Mouse (Mus musculus): ENCODE measurements around the gene Ift140. TPM values are rescaled to one million over a fixed set of nuclear protein-coding genes. Genes with fewer than 3 reads are reported as not detected.

Ift140 gene
- polyA plus RNA-seq, 1 experiment from 2014 or later = 18.0 TPM

DNA sequence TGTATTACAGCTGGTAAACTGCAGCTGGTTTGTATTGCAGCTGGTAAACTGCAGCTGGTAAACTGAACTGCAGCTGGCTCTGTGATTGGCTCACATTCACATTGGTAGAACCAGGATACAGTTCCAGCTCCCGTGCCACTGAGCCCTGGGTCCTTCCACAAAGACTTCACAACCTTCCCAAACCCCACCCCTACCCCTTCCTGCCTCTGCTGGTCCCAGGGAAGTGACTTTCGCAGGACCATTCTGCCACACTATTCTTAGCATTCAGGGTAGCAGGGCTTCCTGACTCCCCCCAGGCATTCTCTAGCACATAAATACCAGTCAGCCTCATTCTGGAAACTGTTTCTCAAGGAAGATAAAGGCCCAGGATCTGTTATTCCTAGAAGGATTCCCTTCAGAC, 52.8 kb downstream of the Ift140 start:
- no peak for TF ChIP-seq CTCF (IDR thresholded peaks at IDR 0.05; ENCODE audit: low read depth)
- no peaks in the 10 kb centered on the region for H3K27me3 ChIP-seq (ENCODE audit: insufficient read depth, low read length)
- peak; percentile 16 for DNase-seq
- H3K9me3 ChIP-seq (ENCODE audit: low read depth, low read length) = no peaks in the 10 kb centered on the region
- no peak overlapping the region for H3K4me3 ChIP-seq (ENCODE audit: low read depth, low read length)
- H3K9ac ChIP-seq = no peak overlapping the region
- no peak for ATAC-seq (ENCODE audit: insufficient read depth)
- H3K4me1 ChIP-seq (ENCODE audit: insufficient read depth) = peaks cover 7% of the 10 kb centered on the region; the same call in 1 of the 2 replicates
- 56% methylated on average over 2 of the region's 2 CpGs for WGBS
- no peak overlapping the region for H3K4me2 ChIP-seq
- peak overlapping the region; percentile 50; the same call in 1 of the 2 replicates for H3K27ac ChIP-seq (ENCODE audit: low read depth)
- peaks cover 58% of the 10 kb centered on the region for H3K36me3 ChIP-seq (ENCODE audit: insufficient read depth)

DNA sequence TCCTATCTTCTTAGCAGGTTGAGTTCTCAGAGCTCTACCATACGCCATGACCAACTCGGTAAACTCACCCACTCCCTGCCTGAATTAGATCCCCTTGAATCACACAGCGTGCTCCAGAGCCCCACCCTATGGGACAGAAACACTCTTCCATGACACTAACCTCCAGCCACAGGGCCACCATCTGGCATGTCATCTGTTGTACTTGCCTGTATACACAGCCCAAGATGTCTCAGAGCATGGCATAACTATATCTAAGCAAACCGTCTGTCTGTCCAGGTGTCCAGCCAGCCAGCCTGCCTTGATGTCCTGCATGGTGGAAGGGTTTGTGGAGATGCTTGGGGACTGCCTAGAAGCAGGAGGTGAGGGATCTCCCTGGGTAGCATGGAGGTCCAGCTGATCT, 61.0 kb downstream of the Ift140 start:
- H3K4me2 ChIP-seq = peak overlapping the region; percentile 55
- DNase-seq = no peak
- H3K4me1 ChIP-seq (ENCODE audit: insufficient read depth) = peaks cover 25% of the 10 kb centered on the region
- H3K27me3 ChIP-seq (ENCODE audit: insufficient read depth, low read length) = no peaks in the 10 kb centered on the region
- H3K4me3 ChIP-seq (ENCODE audit: low read depth, low read length) = peak overlapping the region; percentile 46; the same call in 1 of the 2 replicates
- no peak overlapping the region for H3K9ac ChIP-seq
- no peaks in the 10 kb centered on the region for H3K9me3 ChIP-seq (ENCODE audit: low read depth, low read length)
- TF ChIP-seq CTCF (IDR thresholded peaks at IDR 0.05; ENCODE audit: low read depth) = no peak
- no peak overlapping the region for H3K27ac ChIP-seq (ENCODE audit: low read depth)
- H3K36me3 ChIP-seq (ENCODE audit: insufficient read depth) = 0 out of 2 replicates have a peak, but pooled peaks cover 15% of the 10 kb centered on the region
- 90% methylated on average over 4 of the region's 4 CpGs for WGBS
- no peak for ATAC-seq (ENCODE audit: insufficient read depth)

DNA sequence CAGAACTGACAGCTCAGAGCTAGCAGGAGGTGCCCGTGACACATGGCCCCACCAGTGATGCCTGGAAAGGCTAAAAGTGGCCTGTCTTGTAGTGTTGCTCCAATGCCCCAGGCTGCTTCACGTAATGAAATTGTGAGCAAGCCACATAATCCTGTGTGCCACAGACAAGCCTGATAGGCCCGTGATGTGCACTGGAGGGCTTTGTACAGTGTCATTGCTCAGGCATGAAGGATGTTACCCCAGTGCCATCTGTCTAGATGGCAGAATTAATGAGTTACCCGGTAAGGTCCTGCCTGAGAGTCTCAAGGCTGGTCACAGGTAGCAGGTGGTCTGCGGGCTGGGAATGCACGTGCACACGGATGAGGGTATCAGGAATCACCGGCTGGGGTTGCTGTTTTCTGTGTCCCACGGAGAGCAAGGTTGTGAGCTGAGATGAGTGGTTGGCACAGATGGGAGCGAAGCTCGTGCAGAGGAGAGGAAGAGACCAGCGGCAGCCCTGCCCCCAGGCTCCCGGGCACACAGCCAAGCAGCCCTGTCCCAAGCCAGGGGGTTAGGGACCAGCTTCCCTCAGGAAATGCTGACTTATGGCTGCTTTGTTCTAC, 62.0 kb downstream of the Ift140 start:
- no peak for TF ChIP-seq CTCF (IDR thresholded peaks at IDR 0.05; ENCODE audit: low read depth)
- H3K9me3 ChIP-seq (ENCODE audit: low read depth, low read length) = no peaks in the 10 kb centered on the region
- 0 out of 2 replicates have a peak, but pooled peaks cover 10% of the 10 kb centered on the region for H3K36me3 ChIP-seq (ENCODE audit: insufficient read depth)
- peak overlapping the region; percentile 46 for H3K4me3 ChIP-seq (ENCODE audit: low read depth, low read length)
- peak; percentile 92 for DNase-seq
- peak overlapping the region; percentile 26 for H3K9ac ChIP-seq
- H3K27ac ChIP-seq (ENCODE audit: low read depth) = peak overlapping the region; percentile 98
- 0 out of 2 replicates have a peak, but pooled peaks have one; percentile 33 for ATAC-seq (ENCODE audit: insufficient read depth)
- no peaks in the 10 kb centered on the region for H3K27me3 ChIP-seq (ENCODE audit: insufficient read depth, low read length)
- H3K4me2 ChIP-seq = peak overlapping the region; percentile 55
- 49% methylated on average over 13 of the region's 13 CpGs for WGBS
- peaks cover 29% of the 10 kb centered on the region for H3K4me1 ChIP-seq (ENCODE audit: insufficient read depth)

DNA sequence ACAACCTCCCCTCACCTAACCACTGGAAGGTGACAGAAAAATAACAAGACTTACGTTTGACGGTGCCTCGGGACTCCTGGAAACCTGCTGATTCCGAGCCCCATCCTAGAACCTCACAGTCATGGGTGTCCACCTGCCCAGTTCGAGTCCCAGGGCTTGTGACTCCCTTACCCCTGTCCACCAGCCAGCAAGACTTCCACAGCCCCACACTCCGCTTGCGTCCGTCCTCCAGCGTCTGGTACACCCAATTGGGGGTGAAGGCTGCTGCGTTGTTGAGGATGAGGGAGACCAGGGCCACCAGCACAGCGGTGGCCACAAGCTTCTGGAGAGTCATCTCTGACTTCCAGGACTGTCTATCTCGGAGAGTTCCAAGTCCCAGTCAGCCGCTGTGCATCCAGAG, 64.3 kb downstream of the Ift140 start:
- no peak for TF ChIP-seq CTCF (IDR thresholded peaks at IDR 0.05; ENCODE audit: low read depth)
- Histone ChIP-seq H3K27me3 (ENCODE audit: insufficient read depth, low read length) (no peaks in the 10 kb centered on the region), H3K27ac (ENCODE audit: low read depth) (peak overlapping the region; percentile 98), H3K9me3 (ENCODE audit: low read depth, low read length) (no peaks in the 10 kb centered on the region), H3K9ac (peak overlapping the region; percentile 55), H3K36me3 (ENCODE audit: insufficient read depth) (0 out of 2 replicates have a peak, but pooled peaks cover 10% of the 10 kb centered on the region), H3K4me3 (ENCODE audit: low read depth, low read length) (peak overlapping the region; percentile 46), H3K4me2 (peak overlapping the region; percentile 55), H3K4me1 (ENCODE audit: insufficient read depth) (peaks cover 36% of the 10 kb centered on the region)
- DNase-seq (no peak), ATAC-seq (ENCODE audit: insufficient read depth) (no peak)
- 80% methylated on average over 13 of the region's 13 CpGs for WGBS

DNA sequence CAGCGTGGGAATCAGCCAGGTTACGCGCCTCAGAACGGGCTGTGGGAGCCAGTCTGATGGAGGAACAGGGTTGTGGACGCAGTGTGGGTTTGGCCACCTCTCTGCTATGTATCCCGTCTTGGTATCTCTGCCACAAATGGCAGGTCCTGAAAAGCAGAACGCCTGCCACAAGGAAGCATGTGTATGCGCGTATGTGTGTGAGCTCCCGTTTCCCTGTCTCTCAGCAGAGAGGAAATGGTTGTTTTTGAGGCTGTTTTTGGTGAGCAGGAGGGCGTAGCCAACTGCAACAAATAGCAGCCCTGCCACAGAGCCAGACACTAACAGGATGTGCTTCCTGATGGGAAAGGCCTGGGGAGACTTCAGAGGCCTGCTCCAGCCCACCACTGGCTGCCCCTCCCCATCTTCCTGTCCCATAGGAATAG, 65.1 kb downstream of the Ift140 start:
- 0 out of 2 replicates have a peak, but pooled peaks have one; percentile 10 for ATAC-seq (ENCODE audit: insufficient read depth)
- peaks cover 37% of the 10 kb centered on the region for H3K4me1 ChIP-seq (ENCODE audit: insufficient read depth)
- DNase-seq = peak; percentile 89
- H3K9ac ChIP-seq = peak overlapping the region; percentile 55
- TF ChIP-seq CTCF (IDR thresholded peaks at IDR 0.05; ENCODE audit: low read depth) = no peak
- peak overlapping the region; percentile 46 for H3K4me3 ChIP-seq (ENCODE audit: low read depth, low read length)
- peak overlapping the region; percentile 55 for H3K4me2 ChIP-seq
- WGBS = 41% methylated on average over 11 of the region's 11 CpGs
- H3K27me3 ChIP-seq (ENCODE audit: insufficient read depth, low read length) = no peaks in the 10 kb centered on the region
- H3K9me3 ChIP-seq (ENCODE audit: low read depth, low read length) = no peaks in the 10 kb centered on the region
- peak overlapping the region; percentile 98 for H3K27ac ChIP-seq (ENCODE audit: low read depth)
- 0 out of 2 replicates have a peak, but pooled peaks cover 7% of the 10 kb centered on the region for H3K36me3 ChIP-seq (ENCODE audit: insufficient read depth)

DNA sequence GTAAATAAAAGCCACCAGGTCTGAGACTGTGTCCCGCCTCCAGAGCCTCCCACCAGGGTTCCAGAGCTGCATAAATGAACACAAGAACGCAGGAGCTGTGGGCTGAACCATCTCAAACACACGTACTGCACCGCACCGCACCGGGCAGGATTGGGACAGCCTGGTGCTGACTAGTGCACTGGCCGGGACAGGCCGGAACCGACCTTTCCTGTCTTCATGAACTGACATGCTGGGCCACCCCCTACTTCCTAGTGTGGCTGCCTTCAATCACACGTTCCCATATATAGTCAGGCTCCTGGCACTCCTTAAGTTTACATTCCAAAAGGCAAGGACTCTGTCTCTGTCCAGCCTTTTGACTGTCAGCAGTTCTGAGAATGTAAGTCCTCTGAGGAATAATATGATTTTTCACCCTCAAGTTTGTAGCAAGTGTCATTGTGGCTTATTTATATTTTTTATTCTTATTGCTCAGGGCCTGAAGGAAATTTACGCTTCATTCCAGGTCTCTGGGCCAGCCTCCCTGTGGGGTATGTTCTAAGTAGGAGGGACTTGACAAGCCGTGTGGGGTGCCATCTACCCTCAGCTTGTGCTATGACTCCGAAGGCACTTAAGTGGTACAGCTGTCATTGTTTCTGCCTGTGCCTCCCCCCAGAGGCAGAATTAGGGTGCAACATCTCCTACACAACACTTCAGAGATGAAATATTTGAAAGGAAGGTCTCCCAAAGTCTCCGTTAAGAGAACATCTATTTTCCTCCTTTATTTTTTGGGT, 66.4 kb downstream of the Ift140 start:
- H3K4me2 ChIP-seq = peak overlapping the region; percentile 55
- peak; percentile 50 for TF ChIP-seq CTCF (IDR thresholded peaks at IDR 0.05; ENCODE audit: low read depth)
- H3K9me3 ChIP-seq (ENCODE audit: low read depth, low read length) = no peaks in the 10 kb centered on the region
- ATAC-seq (ENCODE audit: insufficient read depth) = peak; percentile 78
- no peak overlapping the region; the same call in 1 of the 2 replicates for H3K9ac ChIP-seq
- DNase-seq = peak; percentile 87
- H3K27me3 ChIP-seq (ENCODE audit: insufficient read depth, low read length) = no peaks in the 10 kb centered on the region
- H3K4me3 ChIP-seq (ENCODE audit: low read depth, low read length) = no peak overlapping the region; the same call in 1 of the 2 replicates
- 29% methylated on average over 14 of the region's 14 CpGs for WGBS
- 0 out of 2 replicates have a peak, but pooled peaks cover 6% of the 10 kb centered on the region for H3K36me3 ChIP-seq (ENCODE audit: insufficient read depth)
- H3K4me1 ChIP-seq (ENCODE audit: insufficient read depth) = peaks cover 36% of the 10 kb centered on the region
- peak overlapping the region; percentile 98 for H3K27ac ChIP-seq (ENCODE audit: low read depth)

DNA sequence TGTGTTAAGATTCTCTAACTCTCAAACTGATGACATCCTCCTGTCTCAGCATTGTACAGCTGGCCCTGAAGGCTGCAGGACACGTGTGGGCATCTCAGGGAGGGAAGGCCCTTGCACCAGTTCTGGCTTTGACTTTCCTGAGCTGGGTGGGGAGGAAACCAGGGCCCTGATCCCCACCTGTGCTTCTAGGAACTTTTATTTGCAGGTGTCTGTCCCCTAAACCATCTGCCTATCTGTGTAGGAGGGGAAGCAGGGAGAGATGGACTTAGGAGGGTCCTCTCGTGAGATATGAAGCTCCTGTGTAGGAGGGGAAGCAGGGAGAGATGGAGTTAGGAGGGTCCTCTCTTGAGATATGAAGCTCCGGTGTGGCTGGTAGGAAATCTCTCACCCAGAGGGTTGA, 67.0 kb downstream of the Ift140 start:
- Histone ChIP-seq H3K27ac (ENCODE audit: low read depth) (peak overlapping the region; percentile 98), H3K4me1 (ENCODE audit: insufficient read depth) (peaks cover 30% of the 10 kb centered on the region), H3K9ac (no peak overlapping the region), H3K27me3 (ENCODE audit: insufficient read depth, low read length) (no peaks in the 10 kb centered on the region), H3K4me2 (peak overlapping the region; percentile 55), H3K36me3 (ENCODE audit: insufficient read depth) (0 out of 2 replicates have a peak, but pooled peaks cover 3% of the 10 kb centered on the region), H3K9me3 (ENCODE audit: low read depth, low read length) (no peaks in the 10 kb centered on the region), H3K4me3 (ENCODE audit: low read depth, low read length) (no peak overlapping the region)
- WGBS = 29% methylated on average over 3 of the region's 3 CpGs
- no peak for TF ChIP-seq CTCF (IDR thresholded peaks at IDR 0.05; ENCODE audit: low read depth)
- ATAC-seq (ENCODE audit: insufficient read depth) (peak; percentile 0; the same call in 1 of the 2 replicates), DNase-seq (no peak)
